Mouse (Mus musculus): ENCODE data around the gene Pskh1.

DNA sequence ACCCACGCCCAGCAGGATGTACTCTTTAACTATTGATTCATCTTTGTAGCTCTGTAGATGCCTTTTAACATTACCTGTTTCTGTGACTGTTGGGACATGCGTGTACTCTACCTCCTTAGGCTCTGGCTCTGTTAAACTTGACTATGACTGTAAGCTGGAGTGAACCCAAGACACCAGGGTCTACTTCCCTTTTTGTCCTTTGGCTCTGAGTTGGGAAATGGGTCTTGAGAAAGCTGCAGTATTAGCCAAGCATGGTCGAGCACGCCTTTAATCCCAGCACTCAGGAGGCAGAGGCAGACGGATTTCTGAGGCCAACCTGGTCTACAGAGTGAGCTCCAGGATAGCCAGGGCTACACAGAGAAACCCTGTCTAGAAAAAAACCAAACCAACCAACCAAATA, 41.7 kb upstream of the Pskh1 start:
- TF ChIP-seq CTCF (IDR thresholded peaks at IDR 0.05; ENCODE audit: low read depth) (no peak), EP300 (optimal IDR thresholded peaks at IDR 0.05) (no peak)
